Mouse (Mus musculus): ENCODE data around the gene Pigx.

Gene Pigx

DNA sequence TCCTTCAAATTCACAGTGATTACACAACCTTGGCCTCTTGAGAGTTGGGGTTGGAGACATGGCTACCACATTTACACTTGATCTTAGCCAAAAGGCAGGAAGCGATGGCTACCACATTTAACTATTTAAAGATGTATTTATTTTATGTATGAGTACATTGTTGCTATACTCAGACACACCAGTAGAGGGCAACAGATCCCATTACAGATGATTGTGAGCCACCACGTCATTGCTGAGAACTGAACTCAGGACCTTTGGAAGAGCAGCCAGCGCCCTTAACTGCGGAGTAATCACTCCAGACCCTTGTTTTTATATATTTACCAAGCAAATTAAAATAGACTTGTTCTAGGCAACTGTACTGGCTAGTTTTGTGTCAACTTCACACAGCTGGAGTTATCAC is 57.2 kb downstream of the Pigx start:
- no peak for DNase-seq
